Mouse (Mus musculus) central nervous system, embryonic 14 days (tissue): ENCODE data around the gene Hcn3. TPM values are rescaled to one million over a fixed set of nuclear protein-coding genes. Genes with fewer than 3 reads are reported as not detected.

Experiments
- polyA plus RNA-seq: library from polyadenylated mRNA; depleted of rRNA; stranded (reverse); fragments of >200 nt; gene quantifications from 2 replicates; pipeline ENCODE4 v1.2.3, GENCODE M21; 2012; rRNA removed

Gene Hcn3
- 39.0 and 45.4 TPM in 2 replicates for polyA plus RNA-seq

DNA sequence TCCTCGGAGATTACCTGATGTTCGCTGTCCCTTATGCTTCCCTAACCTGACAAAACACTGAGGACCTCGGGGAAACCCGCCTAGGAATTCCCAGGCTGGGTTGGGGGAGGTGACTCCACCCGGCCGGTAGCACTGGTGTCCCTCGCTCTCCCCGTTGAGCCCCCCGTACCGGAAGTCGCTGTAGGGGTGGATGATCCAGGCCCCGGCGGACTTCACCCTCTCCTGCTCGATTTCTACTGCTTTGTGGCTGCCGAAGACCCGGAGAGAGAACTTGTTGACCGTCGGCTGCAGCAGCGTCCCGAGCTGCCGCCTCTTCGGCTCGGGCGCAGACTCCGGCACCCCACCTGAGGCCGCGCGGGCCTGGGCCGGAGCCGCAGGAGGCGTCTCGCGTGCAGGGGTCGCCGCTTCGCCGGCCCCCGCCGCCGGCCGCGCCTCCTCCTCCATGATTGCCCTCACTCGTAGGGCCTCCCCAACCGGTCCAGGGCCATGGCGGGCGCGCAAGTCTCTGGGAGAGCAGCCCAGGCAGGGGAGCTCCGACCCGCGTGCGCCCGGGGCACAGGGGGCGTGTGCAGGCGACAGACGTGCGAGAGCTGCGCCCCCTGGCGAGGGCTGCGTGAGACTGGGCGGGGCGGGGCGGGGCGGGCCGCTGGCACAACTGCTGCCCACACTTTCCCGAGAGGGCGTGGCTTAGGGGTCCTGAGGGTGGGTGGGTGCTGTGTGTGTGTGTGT, at the start of gene Hcn3:
Gene Hcn3, minus strand, starts transcription at position 581 of the 729 bp plus-strand sequence.

DNA sequence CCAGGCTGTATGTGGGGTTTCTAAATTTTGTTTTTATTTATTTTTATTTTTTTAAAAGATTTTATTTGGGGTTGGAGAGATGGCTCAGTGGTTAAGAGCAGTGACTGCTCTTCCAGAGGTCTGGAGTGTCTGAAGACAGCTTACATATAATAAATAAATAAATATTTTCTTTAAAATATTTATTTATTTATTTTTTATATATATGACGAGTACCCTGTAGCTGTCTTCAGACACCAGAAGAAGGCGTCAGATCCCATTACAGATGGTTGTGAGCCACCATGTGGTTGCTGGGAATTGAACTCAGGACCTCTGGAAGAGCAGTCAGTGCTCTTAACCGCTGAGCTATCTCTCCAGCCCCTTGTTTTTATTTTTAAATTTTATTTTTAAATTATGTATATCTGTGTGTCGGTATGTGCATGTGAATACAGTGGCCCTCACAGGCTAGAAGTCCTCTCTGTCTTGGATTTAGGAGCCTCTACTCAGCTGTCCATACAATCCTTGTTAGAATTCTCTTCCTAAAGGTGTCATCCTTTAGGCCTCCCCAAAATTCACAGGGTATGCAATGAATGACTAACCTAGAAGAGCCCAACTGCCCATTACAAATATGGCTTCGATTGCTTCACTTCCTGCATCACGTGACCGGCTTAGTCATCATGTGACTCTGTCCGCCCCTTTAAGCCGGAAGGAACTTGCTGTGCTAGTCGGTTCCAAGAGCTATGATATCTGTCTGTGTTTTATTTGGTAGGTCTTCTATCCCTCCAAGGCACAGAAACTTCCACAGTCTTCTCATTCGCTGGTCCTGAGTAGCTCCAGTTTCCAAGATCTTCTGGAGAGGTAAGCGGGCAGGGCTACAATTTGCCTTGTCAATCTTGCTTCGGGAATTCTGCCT, 42.5 kb upstream of the Hcn3 start, which contains the start of gene Gba:
Gene Gba, plus strand, starts transcription at position 676 of the 889 bp plus-strand sequence.

DNA sequence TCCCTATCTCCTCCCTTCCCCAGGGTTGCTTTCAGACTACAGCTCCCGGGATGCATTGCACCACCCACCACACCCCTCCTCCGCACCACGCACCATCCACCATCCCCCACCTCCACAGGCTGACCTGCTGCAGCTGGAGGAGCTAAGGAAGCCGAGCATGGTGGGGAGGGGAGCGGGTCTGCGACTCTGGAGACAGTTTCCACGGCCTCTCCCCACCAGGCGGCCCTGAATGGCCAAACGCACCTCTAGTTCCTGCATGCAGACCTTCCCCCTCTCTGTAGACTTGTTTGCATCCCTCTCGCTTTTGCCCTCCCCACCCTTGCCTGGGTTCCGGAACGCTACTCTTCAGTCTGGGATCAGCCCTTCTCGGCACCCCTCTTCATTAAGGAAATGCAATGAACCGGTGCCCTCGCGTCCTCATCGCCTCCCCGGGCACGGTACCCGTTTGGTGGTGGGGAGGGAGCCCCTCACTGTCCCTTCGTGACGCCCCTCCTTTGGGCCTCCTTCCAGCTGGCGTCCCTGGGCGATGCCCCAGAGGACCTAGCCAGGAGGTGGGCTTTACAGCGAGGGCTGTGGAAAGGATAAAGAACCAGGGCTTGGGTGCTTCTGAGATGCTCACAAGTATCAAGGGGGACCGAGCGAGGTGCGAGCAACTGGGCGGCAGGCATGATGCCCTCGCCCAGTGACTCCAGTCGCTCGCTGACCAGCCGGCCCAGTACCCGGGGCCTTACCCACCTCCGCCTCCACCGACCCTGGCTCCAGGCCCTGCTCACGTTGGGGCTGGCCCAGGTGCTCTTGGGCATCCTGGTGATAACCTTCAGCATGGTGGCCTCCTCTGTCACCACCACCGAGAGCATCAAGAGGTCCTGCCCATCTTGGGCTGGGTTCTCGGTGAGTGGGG, 23.3 kb upstream of the Hcn3 start, which contains the start of gene Fam189b:
Gene Fam189b, plus strand, starts transcription at position 86 of the 901 bp plus-strand sequence.

DNA sequence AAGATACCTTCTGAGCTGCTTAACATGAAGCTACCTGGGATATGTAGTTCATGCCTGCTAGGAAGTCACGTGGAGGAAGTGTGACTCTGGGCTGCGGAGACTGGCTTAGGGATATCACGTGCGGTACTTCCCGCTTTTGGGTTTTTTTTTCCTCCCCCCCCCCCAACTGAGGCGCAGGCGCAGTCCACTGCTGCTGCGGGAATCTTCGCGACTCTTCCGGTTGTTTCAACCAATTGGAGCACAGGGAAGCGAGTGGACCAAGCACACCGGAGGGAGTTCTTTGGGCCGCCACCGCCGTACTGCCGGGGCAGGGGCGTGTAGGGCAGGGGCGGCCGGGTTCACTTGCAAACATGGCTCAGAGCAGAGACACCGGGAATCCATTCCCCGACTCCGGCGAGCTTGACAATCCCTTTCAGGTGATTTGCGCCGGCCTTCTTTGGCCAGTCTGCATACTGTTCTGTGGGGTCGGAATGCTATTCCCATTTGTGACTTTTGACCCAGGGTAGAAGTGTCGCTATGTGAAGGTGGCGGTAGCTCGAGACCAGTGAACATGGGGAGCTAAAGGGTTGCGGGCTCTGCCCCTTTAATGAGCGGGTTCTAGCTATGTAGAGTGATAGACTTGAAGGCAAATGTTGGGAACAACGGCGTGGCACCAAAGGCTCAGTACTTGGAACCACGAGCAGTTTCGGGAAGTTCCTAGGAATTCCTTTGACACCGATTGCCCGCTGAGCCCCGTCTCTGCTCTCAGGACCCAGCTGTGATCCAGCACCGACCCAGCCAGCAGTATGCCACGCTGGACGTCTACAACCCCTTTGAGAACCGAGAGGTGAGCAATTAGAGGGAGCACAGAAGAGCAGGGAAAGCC, 17.5 kb upstream of the Hcn3 start, which contains the start of gene Scamp3:
Gene Scamp3, plus strand, starts transcription at position 232 of the 865 bp plus-strand sequence.

DNA sequence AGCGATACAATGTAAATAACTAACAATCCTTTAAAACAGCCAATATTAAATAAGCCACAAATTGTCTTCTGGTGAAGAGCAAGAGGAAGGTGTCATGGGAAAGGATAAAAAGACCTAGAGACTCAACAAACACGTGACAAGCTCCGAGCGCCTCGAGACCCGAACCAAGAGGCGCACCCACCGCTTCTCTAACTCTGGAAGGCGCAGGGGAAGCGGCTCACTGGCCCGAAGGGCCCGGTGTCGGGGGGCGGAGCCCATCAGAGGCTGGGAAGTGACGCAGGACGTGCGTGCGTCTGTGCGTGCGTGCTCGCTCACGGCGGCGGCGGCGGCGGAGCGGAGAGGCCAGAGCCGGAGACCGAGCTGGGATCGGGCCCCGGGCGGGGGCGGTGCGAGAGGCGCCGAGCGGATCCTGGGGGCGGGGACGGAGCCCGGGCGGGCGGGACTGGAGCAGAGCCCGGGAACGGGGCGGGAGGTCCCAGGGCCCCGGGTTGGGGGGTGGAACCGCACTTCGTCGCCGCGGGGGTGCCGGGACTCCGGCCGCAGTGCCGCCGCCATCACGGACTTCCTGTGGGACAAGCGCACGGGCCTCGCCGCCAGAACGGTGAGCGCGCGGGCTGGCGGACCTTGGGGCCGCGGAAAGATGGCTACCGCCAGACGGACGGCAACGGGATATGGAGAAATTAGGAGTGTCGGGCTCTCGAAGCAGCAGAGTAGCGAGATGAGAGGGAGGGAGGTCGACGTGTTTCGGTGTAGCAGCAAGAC, 4.7 kb upstream of the Hcn3 start, which contains the start of gene Clk2:
Gene Clk2, plus strand, starts transcription at position 290 of the 762 bp plus-strand sequence.

DNA sequence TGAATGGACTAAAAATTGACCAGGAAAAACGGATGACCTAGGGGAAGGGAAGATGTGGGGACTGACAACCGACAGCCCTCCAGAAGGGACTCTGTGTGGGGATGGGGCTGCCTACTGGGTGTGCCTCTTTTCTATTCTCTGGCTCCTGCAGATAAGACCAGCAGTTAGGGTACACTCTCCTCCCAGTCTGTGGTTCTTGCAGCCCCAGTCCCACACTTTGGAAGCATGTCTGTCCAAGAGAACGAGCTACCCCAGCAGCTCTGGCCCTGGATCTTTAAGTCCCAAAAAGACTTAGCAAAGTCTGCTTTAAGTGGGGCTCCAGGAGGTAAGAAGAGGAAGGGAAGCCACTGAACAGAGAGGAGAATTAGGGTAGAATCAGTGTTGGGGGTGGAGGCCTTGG, 24.0 kb downstream of the Hcn3 start, which contains the start of gene Pklr:
Gene Pklr, plus strand, starts transcription at position 185 of the 400 bp plus-strand sequence.

DNA sequence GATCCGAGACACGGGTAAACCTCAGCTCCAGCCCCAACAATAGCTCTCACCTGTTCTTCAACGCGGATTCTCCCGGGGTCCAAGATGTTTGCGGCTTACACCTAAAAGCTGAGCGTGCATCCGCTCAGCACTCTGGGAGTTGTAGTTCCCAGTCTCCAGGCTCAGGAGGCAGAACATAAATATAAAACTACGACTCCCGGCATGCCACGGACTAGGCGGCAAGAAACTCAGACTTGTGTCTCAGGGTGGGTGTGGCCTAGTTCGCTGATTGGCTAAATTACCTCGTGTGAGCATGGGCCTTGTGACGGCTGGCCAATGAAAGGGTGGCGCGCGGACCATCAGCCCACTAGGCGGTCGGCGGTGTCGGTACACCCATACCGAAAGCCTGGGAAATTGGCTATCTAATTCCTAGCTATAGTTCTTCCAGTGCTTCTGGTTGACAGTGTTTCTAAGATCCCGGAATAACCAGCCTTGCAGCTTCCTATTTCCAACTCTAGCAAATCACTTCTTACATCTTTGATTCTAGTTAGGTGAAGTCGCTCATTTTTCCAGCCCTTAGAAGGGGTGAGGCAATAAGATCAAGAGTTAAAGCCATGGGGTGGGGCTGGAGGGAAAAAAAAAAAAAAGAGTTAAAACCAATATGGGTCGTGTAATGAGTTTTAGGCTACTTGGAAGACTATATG, 58.0 kb downstream of the Hcn3 start, which contains the start of gene Fdps:
Gene Fdps, minus strand, starts transcription at position 148 of the 683 bp plus-strand sequence.

DNA sequence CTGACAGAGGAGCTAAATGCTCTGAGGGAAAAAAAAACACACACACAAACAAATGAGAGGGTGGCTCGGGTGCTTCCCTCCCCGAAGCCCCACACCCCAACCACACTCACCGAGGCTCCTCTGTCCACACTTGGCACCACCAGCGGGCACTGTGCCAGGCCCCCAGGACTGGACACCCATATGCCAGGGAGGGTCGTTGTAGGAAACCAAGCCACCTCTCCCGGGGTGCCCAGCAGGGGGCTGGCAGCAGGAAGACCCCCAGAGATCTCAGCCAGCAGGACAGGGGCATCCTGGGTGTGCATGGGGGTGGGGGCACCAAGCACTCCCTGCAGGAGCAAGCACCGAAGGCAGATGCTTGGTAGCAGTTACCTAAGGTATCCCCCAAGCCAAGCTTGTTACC, 59.2 kb downstream of the Hcn3 start, which contains the start of gene Gm43738:
Gene Gm43738, minus strand, starts transcription at position 289 of the 400 bp plus-strand sequence.

Other genes starting within 250 kb of the Hcn3 start
- 52.3 and 54.1 TPM in 2 replicates for gene Msto1, start 246.2 kb downstream of the Hcn3 start, polyA plus RNA-seq
- 21.4 and 21.5 TPM in 2 replicates for gene Ash1l, start 209.6 kb downstream of the Hcn3 start, polyA plus RNA-seq
- gene Dap3, start 209.0 kb downstream of the Hcn3 start, polyA plus RNA-seq, result 101 and 109 TPM in 2 replicates
- gene Rusc1, start 66.9 kb downstream of the Hcn3 start, polyA plus RNA-seq, result 108 and 121 TPM in 2 replicates
- gene Gm43738, start 59.1 kb downstream of the Hcn3 start, polyA plus RNA-seq, result 0.04 TPM in 1 of 2 replicates, not detected in the other
- 171 and 173 TPM in 2 replicates for gene Fdps, start 58.2 kb downstream of the Hcn3 start, polyA plus RNA-seq
- 0.16 and 0.20 TPM in 2 replicates for gene Pklr, start 24.1 kb downstream of the Hcn3 start, polyA plus RNA-seq
- gene Clk2, start 4.6 kb upstream of the Hcn3 start, polyA plus RNA-seq, result 134 and 139 TPM in 2 replicates
- gene Scamp3, start 17.3 kb upstream of the Hcn3 start, polyA plus RNA-seq, result 126 and 132 TPM in 2 replicates
- gene Fam189b, start 22.9 kb upstream of the Hcn3 start, polyA plus RNA-seq, result 73.1 and 87.3 TPM in 2 replicates
- gene Gba, start 42.7 kb upstream of the Hcn3 start, polyA plus RNA-seq, result 51.1 and 54.2 TPM in 2 replicates
- 175 and 182 TPM in 2 replicates for gene Thbs3, start 55.0 kb upstream of the Hcn3 start, polyA plus RNA-seq
- gene Mtx1, start 66.9 kb upstream of the Hcn3 start, polyA plus RNA-seq, result 162 and 175 TPM in 2 replicates
- 9.0 and 10.7 TPM in 2 replicates for gene Muc1, start 68.9 kb upstream of the Hcn3 start, polyA plus RNA-seq
- gene Krtcap2, start 85.8 kb upstream of the Hcn3 start, polyA plus RNA-seq, result 101 and 102 TPM in 2 replicates
- 104 and 109 TPM in 2 replicates for gene Trim46, start 86.1 kb upstream of the Hcn3 start, polyA plus RNA-seq
- 175 and 201 TPM in 2 replicates for gene Dpm3, start 99.2 kb upstream of the Hcn3 start, polyA plus RNA-seq
- 57.4 and 74.4 TPM in 2 replicates for gene Slc50a1, start 110.4 kb upstream of the Hcn3 start, polyA plus RNA-seq
- gene Efna1, start 120.9 kb upstream of the Hcn3 start, polyA plus RNA-seq, result 12.7 and 19.2 TPM in 2 replicates
- 50.5 and 63.6 TPM in 2 replicates for gene Efna3, start 162.8 kb upstream of the Hcn3 start, polyA plus RNA-seq
- gene Efna4, start 177.8 kb upstream of the Hcn3 start, polyA plus RNA-seq, result 23.2 and 25.2 TPM in 2 replicates
- 60.2 and 80.6 TPM in 2 replicates for gene Adam15, start 189.8 kb upstream of the Hcn3 start, polyA plus RNA-seq
- 0.31 and 0.36 TPM in 2 replicates for gene Dcst2, start 201.8 kb upstream of the Hcn3 start, polyA plus RNA-seq
- 0.05 and 0.10 TPM in 2 replicates for gene Dcst1, start 205.1 kb upstream of the Hcn3 start, polyA plus RNA-seq
- gene Zbtb7b, start 234.6 kb upstream of the Hcn3 start, polyA plus RNA-seq, result 2.3 and 4.1 TPM in 2 replicates
- 4.3 and 5.9 TPM in 2 replicates for gene Lenep, start 242.6 kb upstream of the Hcn3 start, polyA plus RNA-seq